Mouse (Mus musculus) gastrocnemius, adult 2 months (tissue): ENCODE measurements around the gene Calhm2. TPM values are rescaled to one million over a fixed set of nuclear protein-coding genes. Genes with fewer than 3 reads are reported as not detected.

ENCODE experiments used
- DNase-seq: peaks from one replicate; pipeline ENCODE4 v3.0.0; 2022
- H3K27ac ChIP-seq: fragments of 200-600 bp; 2 replicates; pipeline ENCODE4 v1.8.1; 2022; ENCODE audit warnings: mild to moderate bottlenecking
- H3K4me3 ChIP-seq: fragments of 200-600 bp; 2 replicates; pipeline ENCODE4 v1.8.1; 2022; ENCODE audit warnings: mild to moderate bottlenecking, moderate library complexity
- CTCF ChIP-seq: fragments of 200-600 bp; IDR thresholded peaks from 2 replicates; pipeline ENCODE4 v1.8.1; 2022; ENCODE audit warnings: antibody characterized with exemption, mild to moderate bottlenecking, moderate library complexity
- intact Hi-C: fragments of 180-260 bp; cut with DNase I; formaldehyde crosslinking; loops from one replicate; pipeline ENCODE4 v1.15.1; 2025
- total RNA-seq, 2 experiments: library from RNA; stranded (reverse); gene quantifications; 2 replicates each; pipeline ENCODE4 v1.2.3; 2021

Calhm2 gene
- total RNA-seq, 2 experiments from 2014 or later, result 1.6 to 2.3 TPM

DNA sequence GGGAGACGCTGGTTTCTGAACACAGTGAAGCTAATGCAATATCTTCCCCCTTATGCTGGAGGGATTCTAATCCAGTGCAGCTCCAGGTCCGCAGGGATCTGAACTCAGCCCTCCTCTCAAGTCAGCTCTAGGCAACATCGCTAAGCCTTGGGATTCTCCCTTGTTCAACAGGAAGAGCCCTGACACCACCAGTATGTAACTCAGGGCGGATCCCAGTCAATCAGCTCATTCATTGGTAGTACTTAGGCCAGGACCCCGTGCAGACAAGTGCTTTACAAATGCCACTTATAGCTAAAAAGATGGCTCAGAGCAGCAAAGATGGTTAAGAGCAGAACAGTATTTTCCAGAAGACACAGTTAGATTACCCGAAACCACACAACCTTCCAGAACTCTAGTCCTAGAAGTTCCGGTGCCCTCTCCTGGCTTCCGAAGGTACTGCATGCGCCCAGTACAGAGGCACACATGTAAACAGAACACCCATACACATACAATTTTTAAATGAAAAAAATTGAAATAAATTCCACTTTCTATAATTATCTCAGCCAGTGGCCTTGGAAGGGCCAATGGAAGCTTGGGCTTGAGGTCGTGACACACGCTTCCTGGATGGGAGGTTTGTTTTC is 30.8 kb upstream of the Calhm2 start:
- intact Hi-C loops, result loop anchor here (1.0 kb wide), 1 partner anchor 47 kb away; no protein-coding TSS in a partner anchor
- TF ChIP-seq CTCF, result peak; percentile 100
- Histone ChIP-seq H3K4me3 (peak overlapping the region; percentile 64), H3K27ac (0 out of 2 replicates have a peak overlapping the region, but pooled peaks have one; percentile 1)
- peak; percentile 86 for DNase-seq

- Histone ChIP-seq H3K27ac (peak overlapping the region; percentile 1; the same call in 1 of the 2 replicates), H3K4me3 (peak overlapping the region; percentile 64)
- TF ChIP-seq CTCF, result peak; percentile 87
- intact Hi-C loops, result no loop called here
- no peak for DNase-seq
Observed at GRCm38 (mm10) chr19:47168223-47168622, 30.1 kb upstream of the Calhm2 start.

- no peak for TF ChIP-seq CTCF
- intact Hi-C loops, result no loop called here
- Histone ChIP-seq H3K4me3 (no peak overlapping the region), H3K27ac (no peak overlapping the region)
- no peak for DNase-seq
Observed at GRCm38 (mm10) chr19:47167617-47168214, 29.6 kb upstream of the Calhm2 start.

- Histone ChIP-seq H3K4me3 (no peak overlapping the region), H3K27ac (no peak overlapping the region)
- intact Hi-C loops, result no loop called here
- DNase-seq, result no peak
- TF ChIP-seq CTCF, result no peak
Observed at GRCm38 (mm10) chr19:47166758-47167157, 28.7 kb upstream of the Calhm2 start.

- intact Hi-C loops, result no loop called here
- Histone ChIP-seq H3K27ac (no peak overlapping the region), H3K4me3 (no peak overlapping the region)
- DNase-seq, result peak; percentile 48
- no peak for TF ChIP-seq CTCF
Observed at GRCm38 (mm10) chr19:47163176-47163744, 25.2 kb upstream of the Calhm2 start.

DNA sequence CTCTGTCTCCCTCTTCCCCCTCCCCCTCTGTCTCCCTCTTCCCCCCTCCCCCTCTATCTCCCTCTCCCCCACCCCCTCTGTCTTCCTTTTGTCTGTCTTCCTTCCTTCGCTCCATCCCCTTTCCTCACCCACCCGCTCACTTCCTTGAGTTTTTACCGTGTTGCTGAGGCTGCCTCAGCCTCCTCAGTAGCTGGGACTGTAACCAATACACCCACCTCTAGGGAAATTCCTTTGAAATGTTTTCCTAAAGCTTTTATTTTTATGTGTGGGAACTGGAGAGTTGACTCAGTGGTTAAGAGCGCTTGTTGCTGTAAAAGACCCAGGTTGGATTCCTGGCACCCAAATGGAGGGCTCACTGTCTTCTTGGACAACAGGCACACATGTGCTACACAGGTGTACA is 23.6 kb upstream of the Calhm2 start:
- DNase-seq, result no peak
- intact Hi-C loops, result no loop called here
- H3K27ac ChIP-seq, result no peak overlapping the region
- TF ChIP-seq CTCF, result no peak
- H3K4me3 ChIP-seq, result no peak overlapping the region

DNA sequence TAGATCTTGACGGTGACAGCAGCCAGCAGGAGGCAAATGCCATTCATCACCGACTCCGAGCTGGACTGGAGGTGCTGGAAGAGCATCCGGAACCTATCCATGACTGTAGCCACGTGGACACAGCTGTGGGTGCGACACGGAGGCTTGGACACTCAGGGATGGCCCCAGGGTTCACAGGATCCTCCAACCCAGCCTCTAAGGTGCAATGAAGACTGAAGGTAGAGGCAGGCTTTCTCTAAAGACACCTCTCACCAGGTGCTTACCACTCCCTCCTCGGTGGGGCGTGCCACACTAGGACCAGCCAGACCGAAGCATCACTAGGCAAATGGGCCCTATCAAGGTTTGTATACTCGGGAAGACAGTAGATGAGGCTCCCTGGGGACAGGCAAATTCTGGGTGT is 19.6 kb upstream of the Calhm2 start, which contains the start of gene Calhm3:
Gene Calhm3 (minus strand): TSS at position 101 of the 400 bp plus-strand sequence.
- intact Hi-C loops, result no loop called here
- Histone ChIP-seq H3K27ac (no peak within 1 kb of the TSS), H3K4me3 (no peak within 1 kb of the TSS)
- TF ChIP-seq CTCF, result no peak
- no peak for DNase-seq

DNA sequence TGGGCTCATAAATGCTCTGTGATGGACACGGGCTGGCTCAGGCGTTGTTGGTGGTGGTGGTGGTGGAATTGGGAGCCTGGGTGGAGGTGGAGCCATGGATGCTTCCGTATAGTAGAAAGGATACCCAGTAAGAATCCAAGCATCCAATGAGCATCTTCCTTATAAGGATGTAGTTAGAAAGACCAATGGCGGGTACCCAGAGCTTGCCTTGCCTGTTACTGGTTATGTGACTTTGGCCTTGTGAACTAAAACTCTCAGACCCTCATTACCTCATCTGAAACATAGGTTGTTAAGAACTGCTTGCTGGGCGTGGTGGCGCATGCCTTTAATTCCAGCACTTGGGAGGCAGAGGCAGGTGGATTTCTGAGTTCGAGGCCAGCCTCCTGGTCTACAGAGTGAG is 15.7 kb upstream of the Calhm2 start:
- intact Hi-C loops, result no loop called here
- TF ChIP-seq CTCF, result no peak
- Histone ChIP-seq H3K4me3 (no peak overlapping the region), H3K27ac (no peak overlapping the region)
- DNase-seq, result no peak

- intact Hi-C loops, result no loop called here
- TF ChIP-seq CTCF, result no peak
- no peak overlapping the region for H3K4me3 ChIP-seq
- DNase-seq, result no peak
- H3K27ac ChIP-seq, result no peak overlapping the region
Observed at GRCm38 (mm10) chr19:47152062-47152369, 13.9 kb upstream of the Calhm2 start.

- DNase-seq, result peak; percentile 15
- Histone ChIP-seq H3K4me3 (peak overlapping the region; percentile 10; the same call in 1 of the 2 replicates), H3K27ac (no peak overlapping the region)
- no peak for TF ChIP-seq CTCF
- intact Hi-C loops, result no loop called here
Observed at GRCm38 (mm10) chr19:47151332-47152061, 13.4 kb upstream of the Calhm2 start.

DNA sequence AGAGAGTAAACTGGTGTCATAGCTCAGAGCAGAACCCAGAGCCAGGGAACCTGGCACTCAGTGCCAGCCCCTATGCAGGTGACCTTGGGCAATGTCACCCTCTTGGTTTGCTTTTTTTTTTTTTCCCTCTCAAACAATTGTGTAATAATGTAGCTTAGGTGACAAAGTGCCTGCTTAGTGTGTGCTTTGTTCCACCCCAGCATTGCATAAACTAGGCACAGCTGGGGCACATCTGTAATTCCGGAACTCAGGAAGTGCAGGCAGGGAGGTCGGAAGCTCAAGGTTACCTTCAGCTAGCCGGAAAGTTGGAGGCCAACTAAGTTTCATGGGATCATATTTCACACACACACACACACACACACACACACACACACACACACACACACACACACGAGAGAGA is 11.8 kb upstream of the Calhm2 start:
- Histone ChIP-seq H3K4me3 (no peak overlapping the region), H3K27ac (no peak overlapping the region)
- no peak for TF ChIP-seq CTCF
- intact Hi-C loops, result no loop called here
- DNase-seq, result no peak

DNA sequence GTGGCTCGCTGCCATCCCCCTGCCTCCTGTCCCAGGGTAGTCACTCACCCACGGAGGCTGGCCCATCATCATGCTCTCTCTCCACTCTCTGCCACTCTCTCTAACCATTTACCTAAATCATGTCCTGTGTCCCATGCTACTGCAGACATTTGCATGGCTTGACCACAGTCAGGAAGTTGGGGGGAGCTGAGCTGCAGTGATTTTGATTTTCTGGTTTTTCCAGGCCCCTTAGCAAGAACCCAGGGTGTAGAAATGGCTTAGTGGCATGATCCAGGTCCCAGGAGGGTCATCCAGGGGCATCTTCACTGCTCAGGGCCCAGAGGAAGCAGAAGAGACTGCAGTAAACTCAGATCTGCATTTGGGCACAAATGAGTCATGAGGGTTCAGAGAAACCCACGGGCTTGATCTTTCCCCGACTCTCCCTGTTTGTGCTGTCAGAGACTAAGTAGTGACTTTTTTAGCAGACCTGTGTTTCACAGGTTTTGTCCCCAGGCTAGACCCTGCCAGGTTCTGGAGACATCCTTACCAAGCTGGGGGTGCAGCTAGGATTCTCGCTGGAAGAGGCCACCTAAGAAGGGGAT is 10.3 kb upstream of the Calhm2 start:
- Histone ChIP-seq H3K4me3 (no peak overlapping the region), H3K27ac (no peak overlapping the region)
- no peak for TF ChIP-seq CTCF
- DNase-seq, result no peak
- intact Hi-C loops, result no loop called here

GRCm38 (mm10) chr19:47144154-47144553 is 6.1 kb upstream of the Calhm2 start, which contains the start of gene Calhm1:
TSS of gene Calhm1 (minus strand) at chr19:47144254.
- Histone ChIP-seq H3K4me3 (no peak within 1 kb of the TSS), H3K27ac (no peak within 1 kb of the TSS)
- peak; percentile 19 for DNase-seq
- intact Hi-C loops, result no loop called here
- TF ChIP-seq CTCF, result no peak
